Mouse (Mus musculus): ENCODE measurements at regions not wholly inside any gene's neighbourhood (a gene's known extent, or its start where the extent isn't known, plus 50 kb on each side); places are given as distances from the start of the nearest gene placed in this dataset.

DNA sequence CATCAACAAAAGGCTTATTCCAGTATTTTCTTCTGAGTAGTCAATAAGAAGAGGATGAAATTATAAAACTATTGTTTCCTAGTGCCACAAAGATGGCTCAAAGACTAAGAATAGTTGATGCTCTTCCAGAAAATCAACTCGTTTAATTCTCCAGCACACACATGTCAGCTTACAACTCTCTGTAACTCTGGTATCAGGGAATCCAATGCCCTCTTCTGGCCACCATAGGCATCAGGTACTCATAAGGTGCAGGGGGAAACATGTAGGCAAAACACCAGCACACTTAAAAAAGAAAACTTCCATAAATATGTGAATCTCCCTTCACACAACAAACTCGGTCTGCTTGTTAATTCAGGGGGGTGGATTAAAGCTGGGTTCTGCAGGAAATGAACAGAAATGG is 734.6 kb upstream of the Pou3f3 start:
- no peak overlapping the region for H3K27ac ChIP-seq (ENCODE audit: low read length)
- no peaks in the 10 kb centered on the region for H3K4me1 ChIP-seq (replicated peaks; ENCODE audit: control insufficient read depth, insufficient read depth, low read length)
- H3K27me3 ChIP-seq (ENCODE audit: control insufficient read depth, insufficient read depth, low read depth, low read length), result no peaks in the 10 kb centered on the region
- no peaks in the 10 kb centered on the region for H3K9me3 ChIP-seq (ENCODE audit: control insufficient read depth, low read length)
- H3K4me2 ChIP-seq (ENCODE audit: low read depth, low read length), result no peak overlapping the region
- no peak for ATAC-seq (ENCODE audit: low read depth)
- no peak overlapping the region for H3K9ac ChIP-seq (ENCODE audit: low read length)
- no peak overlapping the region for H3K4me3 ChIP-seq (ENCODE audit: low read length)
- no peaks in the 10 kb centered on the region for H3K36me3 ChIP-seq (ENCODE audit: control insufficient read depth, insufficient read depth, low read length)
- WGBS, result 51% methylated on average over 2 of the region's 2 CpGs

DNA sequence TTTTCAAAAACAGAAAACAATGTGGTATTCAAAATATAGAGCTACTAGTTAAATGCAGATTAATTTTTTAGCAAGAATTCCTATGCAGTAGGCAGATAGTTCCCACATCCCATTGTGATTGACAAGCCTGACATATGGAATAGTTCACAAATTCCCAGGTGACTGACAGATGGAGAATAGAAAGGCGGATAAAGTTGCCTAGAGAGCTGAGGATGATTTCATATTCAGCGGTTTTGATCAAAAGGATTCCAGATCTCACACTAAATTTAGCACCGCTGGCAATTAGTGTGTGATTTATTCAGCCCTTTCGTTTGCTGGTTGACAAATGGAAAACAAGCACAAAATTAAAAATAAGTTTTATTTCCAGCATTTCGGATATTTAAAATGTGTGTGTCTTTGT is 714.0 kb upstream of the Pou3f3 start:
- ATAC-seq (ENCODE audit: low read depth), result no peak
- no peaks in the 10 kb centered on the region for H3K4me1 ChIP-seq (replicated peaks; ENCODE audit: control insufficient read depth, insufficient read depth, low read length)
- 83% methylated on average over 5 of the region's 5 CpGs for WGBS
- H3K4me2 ChIP-seq (ENCODE audit: low read depth, low read length), result no peak overlapping the region
- no peaks in the 10 kb centered on the region for H3K36me3 ChIP-seq (ENCODE audit: control insufficient read depth, insufficient read depth, low read length)
- no peak overlapping the region for H3K4me3 ChIP-seq (ENCODE audit: low read length)
- H3K9ac ChIP-seq (ENCODE audit: low read length), result no peak overlapping the region
- no peaks in the 10 kb centered on the region for H3K9me3 ChIP-seq (ENCODE audit: control insufficient read depth, low read length)
- no peaks in the 10 kb centered on the region for H3K27me3 ChIP-seq (ENCODE audit: control insufficient read depth, insufficient read depth, low read depth, low read length)
- no peak overlapping the region for H3K27ac ChIP-seq (ENCODE audit: low read length)

DNA sequence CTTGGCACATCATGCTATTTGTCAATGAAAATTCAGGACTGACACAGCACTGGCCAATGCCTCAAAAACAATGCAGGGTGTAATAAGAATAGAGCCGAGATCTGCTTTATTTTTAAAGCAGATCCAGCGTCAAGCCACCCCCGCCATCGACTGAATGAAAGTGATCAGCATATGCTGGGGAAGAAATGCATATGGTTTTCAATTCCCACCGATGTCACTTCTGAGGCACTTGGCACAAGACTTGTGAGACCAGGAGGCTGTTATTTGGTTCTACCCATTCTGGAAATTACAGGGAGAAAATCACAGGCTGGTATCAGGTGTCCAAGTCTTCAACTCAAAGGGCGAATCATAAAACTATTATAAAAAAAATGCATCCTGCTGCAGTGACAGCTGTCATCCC is 689.3 kb upstream of the Pou3f3 start:
- Histone ChIP-seq H3K27ac (ENCODE audit: low read length) (no peak overlapping the region), H3K9me3 (ENCODE audit: control insufficient read depth, low read length) (no peaks in the 10 kb centered on the region), H3K9ac (ENCODE audit: low read length) (no peak overlapping the region), H3K27me3 (ENCODE audit: control insufficient read depth, insufficient read depth, low read depth, low read length) (no peaks in the 10 kb centered on the region), H3K4me3 (ENCODE audit: low read length) (no peak overlapping the region), H3K4me2 (ENCODE audit: low read depth, low read length) (no peak overlapping the region), H3K4me1 (replicated peaks; ENCODE audit: control insufficient read depth, insufficient read depth, low read length) (no peaks in the 10 kb centered on the region), H3K36me3 (ENCODE audit: control insufficient read depth, insufficient read depth, low read length) (no peaks in the 10 kb centered on the region)
- ATAC-seq (ENCODE audit: low read depth), result no peak
- WGBS, result 68% methylated on average over 6 of the region's 6 CpGs

DNA sequence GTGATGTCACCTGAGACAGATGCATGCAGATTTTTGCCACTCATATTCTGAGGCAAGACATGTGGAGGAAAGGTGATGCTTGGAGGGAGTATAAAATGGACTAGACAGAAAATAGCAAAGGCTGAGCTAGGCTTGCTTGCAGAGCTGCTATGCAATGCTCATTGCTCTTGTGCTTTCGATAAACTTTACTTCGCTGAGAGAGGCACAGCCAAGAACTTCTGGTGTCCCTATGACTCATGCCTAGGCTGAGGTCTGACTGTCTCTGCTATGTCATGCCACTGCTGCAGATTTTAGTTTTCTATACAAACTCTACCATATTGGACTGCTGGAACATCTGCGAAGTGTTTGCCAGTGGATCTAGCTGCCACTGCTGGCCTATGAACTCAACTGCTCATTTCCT is 687.5 kb upstream of the Pou3f3 start:
- no peak overlapping the region for H3K9ac ChIP-seq (ENCODE audit: low read length)
- H3K4me2 ChIP-seq (ENCODE audit: low read depth, low read length), result no peak overlapping the region
- H3K36me3 ChIP-seq (ENCODE audit: control insufficient read depth, insufficient read depth, low read length), result no peaks in the 10 kb centered on the region
- H3K4me3 ChIP-seq (ENCODE audit: low read length), result no peak overlapping the region
- ATAC-seq (ENCODE audit: low read depth), result no peak
- no peak overlapping the region for H3K27ac ChIP-seq (ENCODE audit: low read length)
- H3K9me3 ChIP-seq (ENCODE audit: control insufficient read depth, low read length), result no peaks in the 10 kb centered on the region
- H3K4me1 ChIP-seq (replicated peaks; ENCODE audit: control insufficient read depth, insufficient read depth, low read length), result no peaks in the 10 kb centered on the region
- WGBS, result 78% methylated on average over 3 of the region's 3 CpGs
- no peaks in the 10 kb centered on the region for H3K27me3 ChIP-seq (ENCODE audit: control insufficient read depth, insufficient read depth, low read depth, low read length)

DNA sequence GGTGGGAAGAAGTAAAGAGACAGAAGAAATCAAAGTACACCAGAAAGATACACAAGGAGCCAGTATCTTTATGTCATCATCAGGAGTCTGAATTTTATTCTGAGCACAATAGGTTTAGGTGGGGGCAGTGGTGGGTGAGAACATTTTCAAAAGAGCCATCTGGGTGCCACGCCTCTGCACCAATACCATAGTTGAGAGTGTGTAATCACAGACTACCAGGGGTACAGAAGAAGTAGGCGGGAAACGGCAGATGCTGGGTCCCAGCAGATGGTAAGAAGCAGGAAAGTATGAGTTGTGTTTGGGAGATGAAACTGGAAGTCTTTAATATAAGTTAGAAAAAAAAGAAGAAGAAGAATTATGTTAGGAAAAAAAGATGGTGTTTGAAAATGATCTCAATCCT is 682.7 kb upstream of the Pou3f3 start:
- no peak overlapping the region for H3K4me3 ChIP-seq (ENCODE audit: low read length)
- H3K9me3 ChIP-seq (ENCODE audit: control insufficient read depth, low read length), result no peaks in the 10 kb centered on the region
- H3K36me3 ChIP-seq (ENCODE audit: control insufficient read depth, insufficient read depth, low read length), result no peaks in the 10 kb centered on the region
- no peak overlapping the region for H3K9ac ChIP-seq (ENCODE audit: low read length)
- ATAC-seq (ENCODE audit: low read depth), result no peak
- H3K4me1 ChIP-seq (replicated peaks; ENCODE audit: control insufficient read depth, insufficient read depth, low read length), result no peaks in the 10 kb centered on the region
- no peak overlapping the region for H3K4me2 ChIP-seq (ENCODE audit: low read depth, low read length)
- no peaks in the 10 kb centered on the region for H3K27me3 ChIP-seq (ENCODE audit: control insufficient read depth, insufficient read depth, low read depth, low read length)
- 82% methylated on average over 3 of the region's 3 CpGs for WGBS
- H3K27ac ChIP-seq (ENCODE audit: low read length), result no peak overlapping the region

DNA sequence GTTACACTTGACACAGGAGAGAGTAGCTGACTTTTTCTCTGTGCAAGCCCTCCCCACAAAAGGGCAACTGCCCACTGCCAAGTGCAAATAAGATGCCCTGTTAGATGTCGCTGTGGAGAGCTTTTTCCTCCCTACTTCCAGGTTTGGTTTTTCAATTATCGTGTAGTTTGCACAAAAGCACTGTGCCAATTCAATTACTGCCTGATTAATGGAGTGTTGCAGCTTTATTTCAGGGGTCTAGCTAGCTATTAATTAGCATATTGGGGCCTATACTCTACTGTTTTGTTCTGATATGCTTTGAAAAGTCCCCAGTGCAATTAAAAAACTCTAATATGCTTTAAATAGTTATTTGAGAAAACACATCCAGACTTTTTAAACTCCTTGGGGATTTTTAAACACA is 676.6 kb upstream of the Pou3f3 start:
- Histone ChIP-seq H3K4me2 (ENCODE audit: low read depth, low read length) (no peak overlapping the region), H3K4me3 (ENCODE audit: low read length) (no peak overlapping the region), H3K27ac (ENCODE audit: low read length) (no peak overlapping the region), H3K9ac (ENCODE audit: low read length) (no peak overlapping the region), H3K9me3 (ENCODE audit: control insufficient read depth, low read length) (no peaks in the 10 kb centered on the region), H3K27me3 (ENCODE audit: control insufficient read depth, insufficient read depth, low read depth, low read length) (no peaks in the 10 kb centered on the region), H3K4me1 (replicated peaks; ENCODE audit: control insufficient read depth, insufficient read depth, low read length) (no peaks in the 10 kb centered on the region), H3K36me3 (ENCODE audit: control insufficient read depth, insufficient read depth, low read length) (no peaks in the 10 kb centered on the region)
- no peak for ATAC-seq (ENCODE audit: low read depth)
- 57% methylated on average over 2 of the region's 2 CpGs for WGBS

DNA sequence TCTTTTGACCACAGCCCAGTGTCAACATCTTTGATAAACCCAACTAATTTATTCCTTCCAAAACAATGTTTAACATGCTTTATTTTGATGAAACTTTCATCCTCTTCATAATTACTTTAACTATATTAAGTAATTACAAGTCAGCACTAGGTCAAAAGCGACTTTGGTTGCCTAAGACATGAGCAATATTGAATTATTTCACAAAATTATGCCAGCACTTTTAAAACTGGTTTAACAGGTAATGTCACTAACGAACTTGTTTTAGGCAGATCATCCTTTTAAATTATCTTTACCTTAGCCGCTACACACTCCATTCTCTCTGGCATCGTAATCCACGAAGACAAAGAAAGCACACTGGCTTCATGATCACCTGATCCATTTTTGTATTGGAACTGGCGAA is 669.8 kb upstream of the Pou3f3 start:
- Histone ChIP-seq H3K27me3 (ENCODE audit: control insufficient read depth, insufficient read depth, low read depth, low read length) (no peaks in the 10 kb centered on the region), H3K36me3 (ENCODE audit: control insufficient read depth, insufficient read depth, low read length) (no peaks in the 10 kb centered on the region), H3K4me3 (ENCODE audit: low read length) (no peak overlapping the region), H3K4me2 (ENCODE audit: low read depth, low read length) (no peak overlapping the region), H3K9ac (ENCODE audit: low read length) (no peak overlapping the region), H3K4me1 (replicated peaks; ENCODE audit: control insufficient read depth, insufficient read depth, low read length) (no peaks in the 10 kb centered on the region), H3K9me3 (ENCODE audit: control insufficient read depth, low read length) (no peaks in the 10 kb centered on the region), H3K27ac (ENCODE audit: low read length) (no peak overlapping the region)
- ATAC-seq (ENCODE audit: low read depth), result no peak
- 62% methylated on average over 6 of the region's 6 CpGs for WGBS

DNA sequence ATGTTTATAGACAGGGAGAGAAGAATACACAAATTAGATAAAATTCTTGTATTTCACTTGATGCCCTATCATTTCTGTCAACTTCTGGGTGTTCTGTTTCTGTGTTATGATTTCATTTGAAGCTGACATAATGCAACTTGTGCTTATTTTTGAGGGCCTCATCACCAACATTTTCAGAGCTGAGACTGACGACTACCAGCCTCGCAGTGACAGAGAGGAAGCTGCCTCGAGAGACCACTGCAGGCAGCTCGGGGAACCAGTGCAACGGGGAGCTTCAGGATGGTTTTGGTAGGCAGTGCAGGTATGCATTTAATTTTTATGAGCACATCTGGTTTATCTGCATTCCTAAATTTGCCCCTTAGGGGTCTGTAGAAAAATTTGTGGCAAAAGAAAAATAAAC is 669.1 kb upstream of the Pou3f3 start:
- Histone ChIP-seq H3K36me3 (ENCODE audit: control insufficient read depth, insufficient read depth, low read length) (no peaks in the 10 kb centered on the region), H3K4me3 (ENCODE audit: low read length) (0 out of 2 replicates have a peak overlapping the region, but pooled peaks have one; percentile 8), H3K4me1 (replicated peaks; ENCODE audit: control insufficient read depth, insufficient read depth, low read length) (no peaks in the 10 kb centered on the region), H3K9ac (ENCODE audit: low read length) (no peak overlapping the region), H3K27ac (ENCODE audit: low read length) (no peak overlapping the region), H3K27me3 (ENCODE audit: control insufficient read depth, insufficient read depth, low read depth, low read length) (no peaks in the 10 kb centered on the region), H3K4me2 (ENCODE audit: low read depth, low read length) (peak overlapping the region; percentile 29), H3K9me3 (ENCODE audit: control insufficient read depth, low read length) (no peaks in the 10 kb centered on the region)
- peak; percentile 86 for ATAC-seq (ENCODE audit: low read depth)
- WGBS, result 39% methylated on average over 5 of the region's 5 CpGs

DNA sequence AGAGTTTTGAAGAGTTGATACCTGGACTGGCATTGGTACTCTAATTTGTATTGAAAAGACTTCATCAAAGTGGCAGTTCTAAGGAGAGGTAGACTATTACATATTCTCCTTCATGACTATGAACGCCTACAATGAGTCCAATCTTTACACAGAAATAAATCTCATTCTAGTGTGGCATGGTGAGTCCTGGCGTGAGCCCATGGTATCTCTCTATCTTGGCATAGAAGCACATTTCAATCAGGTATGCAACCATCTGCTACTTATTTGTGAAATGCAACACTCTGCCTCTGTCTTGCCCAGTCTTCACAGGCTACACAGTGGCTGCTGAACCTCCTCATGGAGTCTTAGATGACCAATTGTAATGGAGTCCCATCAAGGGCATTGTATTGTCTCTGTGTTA is 661.8 kb upstream of the Pou3f3 start:
- no peaks in the 10 kb centered on the region for H3K27me3 ChIP-seq (ENCODE audit: control insufficient read depth, insufficient read depth, low read depth, low read length)
- no peaks in the 10 kb centered on the region for H3K36me3 ChIP-seq (ENCODE audit: control insufficient read depth, insufficient read depth, low read length)
- no peak for ATAC-seq (ENCODE audit: low read depth)
- no peak overlapping the region for H3K9ac ChIP-seq (ENCODE audit: low read length)
- H3K27ac ChIP-seq (ENCODE audit: low read length), result no peak overlapping the region
- 78% methylated on average over 2 of the region's 2 CpGs for WGBS
- H3K4me1 ChIP-seq (replicated peaks; ENCODE audit: control insufficient read depth, insufficient read depth, low read length), result no peaks in the 10 kb centered on the region
- no peak overlapping the region for H3K4me3 ChIP-seq (ENCODE audit: low read length)
- H3K4me2 ChIP-seq (ENCODE audit: low read depth, low read length), result no peak overlapping the region
- H3K9me3 ChIP-seq (ENCODE audit: control insufficient read depth, low read length), result no peaks in the 10 kb centered on the region

DNA sequence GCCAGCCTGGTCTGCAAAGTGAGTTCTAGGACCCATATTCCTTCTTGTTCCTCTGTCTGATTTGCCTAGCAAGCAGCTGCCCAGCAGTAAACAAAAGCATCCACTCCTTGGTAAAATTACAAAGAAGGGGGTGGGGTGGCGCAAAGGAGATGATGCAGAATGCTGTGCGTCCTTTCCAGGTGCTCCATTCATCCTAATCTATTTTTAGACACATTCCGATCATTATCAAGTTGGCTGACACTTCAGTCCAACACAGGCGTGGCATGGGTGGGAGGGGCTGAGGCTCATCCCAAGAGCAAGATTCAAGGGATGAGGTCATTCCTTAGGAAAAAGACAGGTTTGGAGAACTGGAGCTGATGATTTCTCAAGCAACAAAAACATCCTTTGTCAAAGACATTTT is 660.2 kb upstream of the Pou3f3 start:
- no peak overlapping the region for H3K27ac ChIP-seq (ENCODE audit: low read length)
- no peaks in the 10 kb centered on the region for H3K4me1 ChIP-seq (replicated peaks; ENCODE audit: control insufficient read depth, insufficient read depth, low read length)
- no peaks in the 10 kb centered on the region for H3K27me3 ChIP-seq (ENCODE audit: control insufficient read depth, insufficient read depth, low read depth, low read length)
- WGBS, result 67% methylated on average over 4 of the region's 4 CpGs
- H3K9ac ChIP-seq (ENCODE audit: low read length), result no peak overlapping the region
- ATAC-seq (ENCODE audit: low read depth), result no peak
- H3K4me3 ChIP-seq (ENCODE audit: low read length), result no peak overlapping the region
- no peaks in the 10 kb centered on the region for H3K36me3 ChIP-seq (ENCODE audit: control insufficient read depth, insufficient read depth, low read length)
- no peak overlapping the region for H3K4me2 ChIP-seq (ENCODE audit: low read depth, low read length)
- no peaks in the 10 kb centered on the region for H3K9me3 ChIP-seq (ENCODE audit: control insufficient read depth, low read length)
